Mouse (Mus musculus): ENCODE measurements at regions not wholly inside any gene's neighbourhood (a gene's known extent, or its start where the extent isn't known, plus 50 kb on each side); places are given as distances from the start of the nearest gene placed in this dataset.
A peak's percentile ranks its signal among the peaks of the same experiment; 100 is the strongest.

DNA sequence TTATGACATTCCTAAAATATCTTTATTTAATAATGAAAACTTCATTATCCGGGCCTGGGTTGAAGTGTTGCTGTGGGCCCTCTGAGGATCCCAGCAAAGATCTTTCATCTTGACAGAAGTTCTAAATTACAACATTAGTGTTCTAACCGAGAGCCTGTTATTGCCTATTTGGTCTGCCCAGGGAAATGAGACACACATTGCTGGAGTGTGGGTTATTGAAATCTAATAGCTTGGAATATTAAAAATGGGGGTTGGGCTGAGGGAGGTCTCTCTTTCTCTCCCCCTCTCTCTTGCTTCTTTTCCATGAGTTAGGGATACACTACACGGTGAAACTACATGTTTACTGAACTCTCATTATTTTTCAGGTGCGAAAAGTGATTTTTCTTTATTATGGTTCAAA lies 240.4 kb upstream of the Camk1g start:
- Histone ChIP-seq H3K36me3 (no peaks in the 10 kb centered on the region), H3K27me3 (ENCODE audit: insufficient read depth, poor library complexity, severe bottlenecking) (no peaks in the 10 kb centered on the region), H3K4me1 (replicated peaks) (no peaks in the 10 kb centered on the region), H3K27ac (no peak overlapping the region), H3K9me3 (no peaks in the 10 kb centered on the region), H3K4me3 (no peak overlapping the region)
- WGBS: 86% methylated on average over 4 of the region's 4 CpGs
- DNase-seq (ENCODE audit: low spot score): no peak

DNA sequence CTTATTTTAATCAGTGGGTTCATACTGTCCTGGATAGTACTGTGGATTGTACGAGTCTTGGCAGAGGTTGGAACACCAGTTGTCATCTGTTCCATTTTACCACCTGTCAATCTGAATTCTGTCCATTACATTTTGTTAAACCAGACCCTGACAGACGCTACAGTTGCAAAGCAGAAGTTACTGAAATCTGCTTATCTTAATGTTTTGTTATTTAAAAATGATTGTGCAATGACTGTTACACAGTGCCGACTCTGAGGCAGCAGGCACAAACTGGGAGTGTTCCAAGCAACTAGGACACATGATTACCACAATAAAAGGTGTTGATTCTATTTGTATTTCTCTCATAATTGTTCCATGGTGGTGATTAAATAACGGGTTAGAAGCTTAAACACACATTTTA lies 229.8 kb upstream of the Camk1g start:
- Histone ChIP-seq H3K27me3 (ENCODE audit: insufficient read depth, poor library complexity, severe bottlenecking) (no peaks in the 10 kb centered on the region), H3K4me3 (no peak overlapping the region), H3K27ac (no peak overlapping the region), H3K9me3 (no peaks in the 10 kb centered on the region), H3K4me1 (replicated peaks) (no peaks in the 10 kb centered on the region), H3K36me3 (no peaks in the 10 kb centered on the region)
- WGBS: 88% methylated on average over 4 of the region's 4 CpGs
- no peak for DNase-seq (ENCODE audit: low spot score)

- Histone ChIP-seq H3K27ac (no peak overlapping the region), H3K36me3 (no peaks in the 10 kb centered on the region), H3K9me3 (no peaks in the 10 kb centered on the region), H3K4me3 (no peak overlapping the region), H3K4me1 (replicated peaks) (no peaks in the 10 kb centered on the region), H3K27me3 (ENCODE audit: insufficient read depth, poor library complexity, severe bottlenecking) (no peaks in the 10 kb centered on the region)
- no peak for DNase-seq (ENCODE audit: low spot score)
- 40% methylated on average over 1 of the region's 1 CpGs for WGBS
Measured at GRCm38 (mm10) chr1:193599163-193599562, 229.1 kb upstream of the Camk1g start.

DNA sequence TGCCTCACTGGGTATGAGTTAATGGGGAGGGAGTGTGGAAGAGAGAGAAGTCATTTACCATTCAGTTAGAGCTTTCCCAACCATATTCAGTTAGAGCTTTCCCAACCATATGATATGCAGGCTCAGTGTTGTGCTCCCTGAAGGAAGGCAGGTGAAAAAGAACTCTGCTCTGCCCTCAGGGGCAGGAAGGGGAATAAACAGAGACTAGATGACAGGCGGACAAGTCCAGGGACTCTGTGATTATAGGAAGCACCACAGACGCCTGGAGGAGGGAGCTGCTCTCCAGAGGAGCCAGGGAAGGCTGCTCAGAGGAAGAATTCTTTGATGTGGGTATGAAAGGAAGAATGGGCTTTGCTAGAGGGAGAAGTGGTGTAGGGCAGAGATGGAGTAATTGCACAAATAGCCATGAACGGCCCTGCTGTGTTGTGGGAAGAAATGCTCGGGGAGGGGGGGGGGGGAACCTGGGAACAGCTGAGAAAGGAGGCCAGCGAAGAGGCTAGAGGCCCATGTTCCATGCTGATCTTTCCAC lies 220.3 kb upstream of the Camk1g start:
- H3K36me3 ChIP-seq: no peaks in the 10 kb centered on the region
- 9% methylated on average over 5 of the region's 5 CpGs for WGBS
- 0 out of 2 replicates have a peak overlapping the region, but pooled peaks have one; percentile 46 for H3K27ac ChIP-seq
- peaks cover 38% of the 10 kb centered on the region for H3K4me1 ChIP-seq (replicated peaks)
- H3K4me3 ChIP-seq: no peak overlapping the region
- no peak for DNase-seq (ENCODE audit: low spot score)
- no peaks in the 10 kb centered on the region for H3K27me3 ChIP-seq (ENCODE audit: insufficient read depth, poor library complexity, severe bottlenecking)
- H3K9me3 ChIP-seq: no peaks in the 10 kb centered on the region

DNA sequence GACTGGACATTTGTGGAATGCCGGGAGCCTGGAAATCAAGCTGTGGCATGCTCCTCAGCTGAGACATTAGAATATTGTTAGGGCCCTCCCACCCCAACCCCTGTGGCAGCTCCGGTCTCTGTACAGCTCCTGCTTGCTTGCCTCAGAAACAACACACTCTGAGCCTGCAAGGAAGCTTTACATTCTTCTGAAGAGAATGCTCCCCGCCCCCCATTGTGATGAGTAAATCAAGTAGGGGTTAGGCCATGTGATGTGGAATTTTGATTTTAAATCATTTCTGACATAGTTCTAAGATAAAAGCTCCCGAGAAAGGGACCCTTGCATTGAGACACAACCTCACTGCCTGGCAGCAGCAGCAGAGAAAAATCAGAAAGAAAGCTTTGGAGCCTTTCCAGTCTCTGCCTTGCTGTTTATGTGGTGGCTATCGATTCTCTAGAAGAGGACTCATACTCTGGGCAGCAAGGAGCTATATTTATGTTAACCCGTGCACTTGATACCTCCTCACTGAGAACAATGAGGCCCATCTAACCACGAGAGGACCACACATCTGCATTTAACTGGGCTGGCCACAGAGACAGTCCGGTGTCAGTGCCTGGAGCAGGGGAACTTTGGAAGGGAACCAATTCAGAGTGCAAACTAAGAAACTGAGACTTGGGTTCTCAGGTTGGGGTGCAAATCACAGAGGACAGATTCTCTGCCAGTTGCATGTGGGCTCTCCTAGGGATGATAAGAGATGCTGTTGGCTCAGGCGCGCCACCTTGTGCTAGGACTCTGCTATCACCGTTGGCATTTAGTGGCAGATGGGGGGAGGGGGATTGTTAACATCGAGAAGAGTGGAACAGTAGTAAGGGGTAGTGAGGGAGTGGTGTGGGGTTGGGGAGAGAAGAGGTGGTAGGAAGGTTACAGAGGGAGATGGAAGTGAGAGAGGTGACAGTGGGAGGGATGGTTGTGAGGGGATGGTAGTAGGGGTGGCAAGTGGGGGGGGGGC lies 218.7 kb upstream of the Camk1g start:
- H3K9me3 ChIP-seq: no peaks in the 10 kb centered on the region
- peak overlapping the region; percentile 70 for H3K27ac ChIP-seq
- H3K36me3 ChIP-seq: no peaks in the 10 kb centered on the region
- H3K4me1 ChIP-seq (replicated peaks): peaks cover 38% of the 10 kb centered on the region
- no peaks in the 10 kb centered on the region for H3K27me3 ChIP-seq (ENCODE audit: insufficient read depth, poor library complexity, severe bottlenecking)
- DNase-seq (ENCODE audit: low spot score): peak; percentile 83
- H3K4me3 ChIP-seq: no peak overlapping the region
- 21% methylated on average over 12 of the region's 12 CpGs for WGBS

DNA sequence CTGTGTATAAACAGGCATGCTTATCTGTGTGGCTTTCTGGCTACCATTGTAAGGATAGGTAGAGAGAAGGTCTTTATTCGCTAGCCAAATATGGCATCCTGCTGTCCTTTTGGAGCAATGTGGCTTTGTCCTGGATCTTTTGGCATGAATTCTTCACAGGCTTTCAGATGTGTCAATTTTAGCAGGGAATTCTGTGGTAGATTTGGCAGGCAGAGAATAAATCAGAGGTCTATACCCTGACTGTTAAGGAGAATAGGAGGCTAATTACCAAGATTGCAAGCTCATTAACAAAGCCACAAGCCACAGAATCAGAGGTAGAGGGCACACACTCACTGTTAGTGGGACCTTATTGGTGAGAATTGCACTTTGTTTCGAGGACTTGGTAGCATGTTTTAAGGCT lies 217.2 kb upstream of the Camk1g start:
- Histone ChIP-seq H3K4me1 (replicated peaks) (peaks cover 38% of the 10 kb centered on the region), H3K4me3 (no peak overlapping the region), H3K27ac (peak overlapping the region; percentile 24; the same call in 1 of the 2 replicates), H3K9me3 (no peaks in the 10 kb centered on the region), H3K27me3 (ENCODE audit: insufficient read depth, poor library complexity, severe bottlenecking) (no peaks in the 10 kb centered on the region), H3K36me3 (no peaks in the 10 kb centered on the region)
- no peak for DNase-seq (ENCODE audit: low spot score)
- WGBS: 82% methylated on average over 2 of the region's 2 CpGs

DNA sequence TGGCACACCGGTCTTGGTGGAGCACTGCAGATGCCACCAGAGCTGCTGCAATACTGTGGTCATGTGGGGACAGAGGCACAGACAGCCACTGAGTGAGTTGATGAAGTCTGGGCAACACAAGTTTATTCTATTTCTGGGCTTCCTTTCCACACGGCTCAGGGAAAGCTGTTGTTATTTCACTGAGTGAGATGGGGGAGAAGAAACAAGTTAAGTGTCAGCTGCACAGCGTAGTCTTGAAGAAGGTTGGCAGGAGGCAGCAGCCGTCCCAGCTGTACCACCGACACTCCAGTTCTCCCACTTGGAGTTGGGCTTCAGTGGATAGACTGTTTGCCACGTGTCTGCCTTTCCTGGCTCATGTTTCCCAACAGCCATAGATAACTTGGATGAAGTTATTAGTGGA lies 216.8 kb upstream of the Camk1g start:
- no peak for DNase-seq (ENCODE audit: low spot score)
- no peaks in the 10 kb centered on the region for H3K36me3 ChIP-seq
- WGBS: 86% methylated on average over 6 of the region's 6 CpGs

GRCm38 (mm10) chr1:193583791-193584190 lies 213.7 kb upstream of the Camk1g start:
- peaks cover 16% of the 10 kb centered on the region for H3K4me1 ChIP-seq (replicated peaks)
- H3K4me3 ChIP-seq: no peak overlapping the region
- 74% methylated on average over 2 of the region's 2 CpGs for WGBS
- no peak overlapping the region for H3K27ac ChIP-seq
- H3K36me3 ChIP-seq: no peaks in the 10 kb centered on the region
- no peak for DNase-seq (ENCODE audit: low spot score)
- no peaks in the 10 kb centered on the region for H3K27me3 ChIP-seq (ENCODE audit: insufficient read depth, poor library complexity, severe bottlenecking)
- no peaks in the 10 kb centered on the region for H3K9me3 ChIP-seq

More for the DNA sequence above, 216.8 kb upstream of the Camk1g start:
- H3K4me1 ChIP-seq (replicated peaks): peaks cover 38% of the 10 kb centered on the region
- no peaks in the 10 kb centered on the region for H3K9me3 ChIP-seq
- H3K27me3 ChIP-seq (ENCODE audit: insufficient read depth, poor library complexity, severe bottlenecking): no peaks in the 10 kb centered on the region
- no peak overlapping the region for H3K27ac ChIP-seq
- H3K4me3 ChIP-seq: no peak overlapping the region

DNA sequence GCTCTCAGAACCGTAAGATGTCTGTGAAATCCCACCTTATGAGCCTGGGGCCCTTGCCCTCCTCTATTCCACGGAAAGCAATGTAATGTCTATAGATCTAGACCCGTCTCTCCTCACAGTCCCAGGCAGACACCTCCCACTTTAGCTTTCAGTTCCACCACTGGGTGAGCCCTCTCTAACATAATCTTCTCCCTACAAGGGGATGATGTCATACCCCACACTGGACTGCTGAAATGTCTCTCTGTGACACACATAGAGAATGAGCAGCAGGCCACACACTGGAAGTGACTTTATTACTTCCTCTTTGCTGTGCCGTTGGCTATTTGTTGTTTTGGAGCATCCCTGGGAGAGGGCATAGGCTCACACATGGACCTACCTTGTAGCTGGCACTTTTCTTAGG lies 210.3 kb upstream of the Camk1g start:
- WGBS: 79% methylated on average over 4 of the region's 4 CpGs
- Histone ChIP-seq H3K36me3 (no peaks in the 10 kb centered on the region), H3K4me3 (no peak overlapping the region), H3K9me3 (no peaks in the 10 kb centered on the region), H3K27ac (no peak overlapping the region), H3K27me3 (ENCODE audit: insufficient read depth, poor library complexity, severe bottlenecking) (no peaks in the 10 kb centered on the region), H3K4me1 (replicated peaks) (0 out of 2 replicates have a peak, but pooled peaks cover 7% of the 10 kb centered on the region)
- DNase-seq (ENCODE audit: low spot score): no peak

- Histone ChIP-seq H3K4me3 (no peak overlapping the region), H3K9me3 (no peaks in the 10 kb centered on the region), H3K27me3 (ENCODE audit: insufficient read depth, poor library complexity, severe bottlenecking) (no peaks in the 10 kb centered on the region), H3K36me3 (no peaks in the 10 kb centered on the region), H3K4me1 (replicated peaks) (0 out of 2 replicates have a peak, but pooled peaks cover 7% of the 10 kb centered on the region), H3K27ac (no peak overlapping the region)
- DNase-seq (ENCODE audit: low spot score): no peak
- WGBS: 48% methylated on average over 3 of the region's 3 CpGs
Measured at GRCm38 (mm10) chr1:193579671-193580070, 209.6 kb upstream of the Camk1g start.

GRCm38 (mm10) chr1:193578661-193579175 lies 208.6 kb upstream of the Camk1g start:
- H3K27ac ChIP-seq: no peak overlapping the region

DNA sequence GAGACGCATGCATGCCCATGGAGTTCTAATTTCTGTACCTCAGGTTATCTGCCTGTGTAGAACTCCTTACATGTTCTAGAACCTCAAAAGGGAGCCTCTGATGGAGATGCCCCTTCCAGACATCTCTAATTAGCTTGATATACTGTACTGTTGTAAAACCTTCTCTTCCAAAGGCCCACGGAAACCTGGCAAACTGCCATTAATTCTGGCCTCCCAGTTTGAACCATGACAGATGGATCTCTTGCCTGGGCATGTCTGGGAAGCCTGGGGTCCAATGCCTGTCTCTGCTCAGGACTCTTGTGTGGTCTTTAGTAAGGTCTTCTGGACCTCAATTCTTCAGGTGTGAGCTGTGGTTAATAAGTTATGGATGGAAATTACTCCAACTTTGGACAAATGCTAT lies 207.7 kb upstream of the Camk1g start:
- H3K4me1 ChIP-seq (replicated peaks): 0 out of 2 replicates have a peak, but pooled peaks cover 7% of the 10 kb centered on the region
- H3K36me3 ChIP-seq: no peaks in the 10 kb centered on the region
- no peaks in the 10 kb centered on the region for H3K9me3 ChIP-seq
- H3K27ac ChIP-seq: no peak overlapping the region
- no peak overlapping the region for H3K4me3 ChIP-seq
- 91% methylated on average over 2 of the region's 2 CpGs for WGBS
- no peaks in the 10 kb centered on the region for H3K27me3 ChIP-seq (ENCODE audit: insufficient read depth, poor library complexity, severe bottlenecking)
- no peak for DNase-seq (ENCODE audit: low spot score)

More at GRCm38 (mm10) chr1:193578661-193579175, 208.6 kb upstream of the Camk1g start:
- DNase-seq (ENCODE audit: low spot score): no peak
- Histone ChIP-seq H3K36me3 (no peaks in the 10 kb centered on the region), H3K9me3 (no peaks in the 10 kb centered on the region), H3K4me3 (no peak overlapping the region), H3K4me1 (replicated peaks) (0 out of 2 replicates have a peak, but pooled peaks cover 7% of the 10 kb centered on the region), H3K27me3 (ENCODE audit: insufficient read depth, poor library complexity, severe bottlenecking) (no peaks in the 10 kb centered on the region)
- WGBS: 88% methylated on average over 2 of the region's 2 CpGs
